Mouse (Mus musculus) thymus, adult 2 months (tissue): Measurements from ENCODE around the gene Fam222a.

Source experiments
- CTCF ChIP-seq: fragments of 200-500 bp; IDR thresholded peaks from 2 replicates; pipeline ENCODE4 v1.5.1; 2012; ENCODE audit warnings: mild to moderate bottlenecking, control low read depth, low read length, moderate library complexity, borderline replicate concordance; ENCODE audit not compliant: control insufficient read depth, poor library complexity, insufficient read depth; ENCODE audit errors: extremely low read depth
- POLR2A ChIP-seq: fragments of 200-500 bp; IDR thresholded peaks from 2 replicates; pipeline ENCODE4 v1.6.1; 2012; ENCODE audit warnings: mild to moderate bottlenecking, low read length, control low read depth, moderate library complexity; ENCODE audit not compliant: control insufficient read depth, poor library complexity, insufficient read depth; ENCODE audit errors: extremely low read depth

- TF ChIP-seq POLR2A (no peak), CTCF (no peak)
Measured at GRCm38 (mm10) chr5:114644918-114645317, 77.1 kb downstream of the Fam222a start.
